20 mouse cellular contexts compared by ENCODE assay signal in the genomic region with DNA sequence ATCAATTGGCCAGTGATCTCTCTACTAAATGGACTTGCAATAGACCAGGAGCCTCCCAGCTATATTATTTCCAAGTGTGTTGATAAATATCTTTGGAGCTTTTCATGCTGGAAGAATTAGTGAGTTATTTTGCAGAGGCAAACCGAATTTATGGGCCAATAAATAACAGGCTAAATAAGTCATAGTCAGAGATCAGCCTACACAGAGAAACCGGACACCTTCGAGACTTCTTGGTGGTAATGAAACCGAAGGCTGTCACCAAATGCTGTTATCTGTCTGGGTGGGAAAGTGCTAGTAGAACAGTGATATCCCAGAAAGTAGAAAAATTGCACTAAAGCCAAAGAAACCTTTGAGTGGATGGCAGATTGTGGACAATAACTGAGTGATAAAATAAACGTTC.
DNase-seq lines count a peak whose midpoint lies in the region; ATAC-seq and TF ChIP-seq lines count a peak whose summit lies in the region.
"Had no signal": no experiment of that assay in that cellular context is flagged by ENCODE, and none has a peak within 500 bp of the region (broad histone marks: within the 10 kb centered on the region; RNA-seq: fewer than 3 reads in every experiment).

No protein-coding gene starts in this region.

- H3K4me3 ChIP-seq in kidney, embryonic 16.5 days (ENCODE audit: low read length): no peak overlapping the region
- H3K4me3 ChIP-seq in lung, embryonic 14.5 days (ENCODE audit: low read depth, low read length): no peak overlapping the region
- no peak overlapping the region for H3K4me3 ChIP-seq in liver, embryonic 13.5 days (replicated peaks)
- H3K4me3 ChIP-seq: embryonic facial prominence, embryonic 12.5 days; forebrain, embryonic 15.5 days; heart, adult 2 months; heart, embryonic 12.5 days; hindbrain, embryonic 10.5 days had no signal

- peak; percentile 23; the same call in 1 of the 2 replicates for ATAC-seq in kidney, embryonic 16.5 days (ENCODE audit: low FRiP score, low TSS enrichment)
- ATAC-seq in lung, embryonic 14.5 days (ENCODE audit: insufficient read depth): no peak
- ATAC-seq in liver, embryonic 13.5 days (ENCODE audit: low read depth): no peak
- ATAC-seq: activated CD4-positive, CD25-positive, alpha-beta regulatory T cell, adult 4 months; forebrain, embryonic 15.5 days; Patski had no signal

- no peaks in the 10 kb centered on the region for H3K27me3 ChIP-seq in kidney, embryonic 16.5 days (ENCODE audit: insufficient read depth, low read length)
- H3K27me3 ChIP-seq in lung, embryonic 14.5 days (ENCODE audit: insufficient read depth, low read length): no peaks in the 10 kb centered on the region
- H3K27me3 ChIP-seq in liver, embryonic 13.5 days: no peaks in the 10 kb centered on the region
- H3K27me3 ChIP-seq: CH12.LX; embryonic facial prominence, embryonic 12.5 days; forebrain, embryonic 15.5 days; heart, embryonic 12.5 days; Patski had no signal

- H3K27ac ChIP-seq in kidney, embryonic 16.5 days (ENCODE audit: low read length): peak overlapping the region; percentile 20; the same call in 1 of the 2 replicates
- H3K27ac ChIP-seq in lung, embryonic 14.5 days (ENCODE audit: low read depth): peak overlapping the region; percentile 31
- H3K27ac ChIP-seq in liver, embryonic 13.5 days: no peak overlapping the region
- H3K27ac ChIP-seq: embryonic facial prominence, embryonic 12.5 days; forebrain, embryonic 15.5 days; heart, adult 2 months; hindbrain, embryonic 10.5 days had no signal

- DNase-seq in kidney, adult 11 months: no peak
- no peak for DNase-seq in lung, embryonic 14.5 days
- DNase-seq in lung, postnatal 36 days: no peak
- DNase-seq in liver, embryonic 13.5 days: no peak
- DNase-seq in mesoderm, embryonic 11.5 days (ENCODE audit: low read depth, low spot score): peak; percentile 34
- DNase-seq in heart, adult 11 months: no peak
- DNase-seq: adrenal gland, postnatal 14 days; cerebellum, adult 11-12 months; cerebellum, adult 9-10 months; cerebellum, postnatal 25 days; gastrocnemius, postnatal 36 days; heart, adult 2 months had no signal

- no peak overlapping the region for H3K4me2 ChIP-seq in kidney, embryonic 16.5 days (replicated peaks; ENCODE audit: low read depth, low read length)
- H3K4me2 ChIP-seq in lung, embryonic 14.5 days: no peak overlapping the region
- peak overlapping the region; percentile 15 for H3K4me2 ChIP-seq in liver, embryonic 13.5 days
- H3K4me2 ChIP-seq: embryonic facial prominence, embryonic 12.5 days; forebrain, embryonic 15.5 days; heart, embryonic 12.5 days had no signal

- H3K4me1 ChIP-seq in kidney, embryonic 16.5 days (ENCODE audit: insufficient read depth, low read length): peaks cover 15% of the 10 kb centered on the region
- H3K4me1 ChIP-seq in lung, embryonic 14.5 days (ENCODE audit: insufficient read depth): peaks cover 11% of the 10 kb centered on the region; the same call in 1 of the 2 replicates
- peaks cover 37% of the 10 kb centered on the region for H3K4me1 ChIP-seq in liver, embryonic 13.5 days (replicated peaks)
- H3K4me1 ChIP-seq: embryonic facial prominence, embryonic 12.5 days; forebrain, embryonic 15.5 days; hindbrain, embryonic 10.5 days had no signal

- 17% methylated on average over 5 of the region's 5 CpGs for WGBS in kidney, embryonic 16.5 days
- 39% methylated on average over 5 of the region's 5 CpGs for WGBS in lung, embryonic 14.5 days
- 27% methylated on average over 5 of the region's 5 CpGs for WGBS in liver, embryonic 13.5 days (ENCODE audit: insufficient replicate concordance)

- no peaks in the 10 kb centered on the region for H3K36me3 ChIP-seq in kidney, embryonic 16.5 days (ENCODE audit: insufficient read depth, low read length)
- H3K36me3 ChIP-seq in lung, embryonic 14.5 days (ENCODE audit: insufficient read depth): no peaks in the 10 kb centered on the region
- H3K36me3 ChIP-seq in liver, embryonic 13.5 days: no peaks in the 10 kb centered on the region
- H3K36me3 ChIP-seq: embryonic facial prominence, embryonic 12.5 days; forebrain, embryonic 15.5 days; heart, embryonic 12.5 days had no signal

- no peak overlapping the region for H3K9ac ChIP-seq in kidney, embryonic 16.5 days (replicated peaks; ENCODE audit: low read length)
- H3K9ac ChIP-seq in lung, embryonic 14.5 days: no peak overlapping the region
- H3K9ac ChIP-seq in liver, embryonic 13.5 days: no peak overlapping the region
- H3K9ac ChIP-seq: embryonic facial prominence, embryonic 12.5 days; forebrain, embryonic 15.5 days; heart, embryonic 12.5 days had no signal

- no peak for TF ChIP-seq CTCF in lung, embryonic 14.5 days (IDR thresholded peaks at IDR 0.05; ENCODE audit: low read depth)

- peaks cover 5% of the 10 kb centered on the region; the same call in 1 of the 2 replicates for H3K9me3 ChIP-seq in kidney, embryonic 16.5 days (ENCODE audit: low read length)
- no peaks in the 10 kb centered on the region for H3K9me3 ChIP-seq in lung, embryonic 14.5 days (ENCODE audit: low read depth, low read length)
- H3K9me3 ChIP-seq in liver, embryonic 13.5 days (replicated peaks): no peaks in the 10 kb centered on the region
- H3K9me3 ChIP-seq: embryonic facial prominence, embryonic 12.5 days; forebrain, embryonic 15.5 days; heart, embryonic 12.5 days had no signal
